Mouse (Mus musculus) CD4-positive naive resting alpha-beta T cell, adult 76 days (primary cell): ENCODE results near the gene Alg11. TPM values are rescaled to one million over a fixed set of nuclear protein-coding genes. Genes with fewer than 3 reads are reported as not detected.

Experiments
- total RNA-seq: library from RNA; stranded (reverse); gene quantifications from one replicate; pipeline ENCODE4 v1.2.4, GENCODE M21; 2023

The Alg11 gene
- total RNA-seq, result 21.7 TPM

DNA sequence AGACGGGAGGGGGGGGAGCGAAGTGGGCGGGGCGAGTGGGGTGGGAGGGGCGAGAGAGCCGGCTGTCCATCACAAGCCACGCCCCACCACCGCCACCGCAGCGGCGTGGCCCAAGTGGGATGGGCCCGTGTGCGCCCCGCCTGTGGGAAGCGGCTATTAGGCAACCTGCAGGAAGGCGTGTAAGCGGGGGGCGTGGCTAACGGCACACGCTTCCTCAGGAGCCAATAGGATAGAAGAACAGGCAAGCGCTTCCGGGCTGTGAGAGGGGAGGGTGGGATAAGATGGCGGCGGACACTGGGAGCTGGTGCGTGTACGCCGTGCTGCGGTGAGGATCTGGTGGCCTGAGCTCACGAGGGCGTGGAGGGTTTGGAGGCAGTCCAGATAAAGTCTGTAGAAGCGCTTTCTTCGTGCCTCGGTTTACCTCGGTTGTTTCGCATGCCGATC is at the start of gene Alg11:
Gene Alg11 (plus strand): TSS at position 276 of the 444 bp plus-strand sequence.

DNA sequence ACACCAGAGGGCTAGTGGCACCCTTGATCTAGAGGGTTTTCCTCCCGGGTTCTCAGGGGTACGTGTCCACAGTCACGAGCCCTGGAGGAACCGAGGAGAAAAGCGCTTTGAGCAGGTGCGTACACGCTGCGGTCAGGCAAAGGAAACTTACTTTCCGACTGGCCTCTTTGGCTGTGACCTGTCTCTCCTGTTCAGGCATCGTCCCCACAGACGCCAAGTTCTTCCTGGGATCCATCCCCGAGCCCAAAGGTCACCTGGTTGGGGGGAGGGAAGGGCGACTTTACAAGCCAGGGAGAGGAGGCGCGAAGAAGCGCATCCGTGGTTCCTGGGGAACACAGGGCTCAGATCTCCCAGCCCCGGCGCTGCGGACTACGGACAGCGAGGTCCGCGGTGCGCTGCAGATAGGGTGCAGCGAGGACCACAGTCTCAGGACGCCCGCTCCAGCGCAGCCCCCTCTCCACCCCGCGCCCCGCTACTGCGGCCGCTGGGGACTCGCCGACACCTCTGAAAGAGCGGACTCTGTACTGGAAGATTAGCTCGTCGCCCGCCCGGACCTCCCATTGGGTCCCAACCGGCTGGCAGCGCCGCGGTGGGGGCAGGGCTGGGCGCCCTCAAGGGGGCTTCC is 588 bp upstream of the Alg11 start, which contains the start of gene Atp7b:
Gene Atp7b (minus strand): TSS at position 485 of the 625 bp plus-strand sequence.

Other genes with a start within 250 kb of the Alg11 start
- gene Defb50, start 237.2 kb upstream of the Alg11 start, total RNA-seq, result not detected
- gene Defb2, start 220.8 kb upstream of the Alg11 start, total RNA-seq, result not detected
- not detected for gene Defb10, start 201.8 kb upstream of the Alg11 start, total RNA-seq
- gene Defb9, start 175.3 kb upstream of the Alg11 start, total RNA-seq, result not detected
- gene Defb11, start 154.3 kb upstream of the Alg11 start, total RNA-seq, result not detected
- gene Defb15, start 128.0 kb upstream of the Alg11 start, total RNA-seq, result not detected
- gene Defb35, start 122.4 kb upstream of the Alg11 start, total RNA-seq, result not detected
- not detected for gene Defb13, start 114.0 kb upstream of the Alg11 start, total RNA-seq
- not detected for gene Fam90a1a, start 102.0 kb upstream of the Alg11 start, total RNA-seq
- gene Ccdc70, start 90.9 kb upstream of the Alg11 start, total RNA-seq, result not detected
- gene Atp7b, start 416 bp upstream of the Alg11 start, total RNA-seq, result 0.23 TPM
- not detected for gene Nek5, start 64.3 kb downstream of the Alg11 start, total RNA-seq
- 4.0 TPM for gene Nek3, start 105.7 kb downstream of the Alg11 start, total RNA-seq
- gene Ckap2, start 125.1 kb downstream of the Alg11 start, total RNA-seq, result 3.2 TPM
- 23.8 TPM for gene Vps36, start 132.1 kb downstream of the Alg11 start, total RNA-seq
- 0.64 TPM for gene Thsd1, start 166.6 kb downstream of the Alg11 start, total RNA-seq
- not detected for gene Tpte, start 222.7 kb downstream of the Alg11 start, total RNA-seq